Mouse (Mus musculus) testis, adult 2 months (tissue): ENCODE measurements around the gene Cyp2b13.
"Not testable (repeated sequence)": the region's sequence is repeated elsewhere in the genome, so short reads cannot be mapped to it uniquely, and the experiment has no call there.

Experiments used
- CTCF ChIP-seq: fragments of 200-500 bp; IDR thresholded peaks from 2 replicates; pipeline ENCODE4 v1.5.1; 2012; ENCODE audit warnings: low read depth, mild to moderate bottlenecking, inconsistent platforms, low read length, moderate library complexity; ENCODE audit not compliant: control insufficient read depth, insufficient read depth, insufficient replicate concordance
- POLR2A ChIP-seq: fragments of 200-500 bp; IDR thresholded peaks from 2 replicates; pipeline ENCODE4 v1.6.1; 2012; ENCODE audit warnings: low read depth, mild to moderate bottlenecking, inconsistent platforms, low read length, moderate library complexity; ENCODE audit not compliant: control insufficient read depth

DNA sequence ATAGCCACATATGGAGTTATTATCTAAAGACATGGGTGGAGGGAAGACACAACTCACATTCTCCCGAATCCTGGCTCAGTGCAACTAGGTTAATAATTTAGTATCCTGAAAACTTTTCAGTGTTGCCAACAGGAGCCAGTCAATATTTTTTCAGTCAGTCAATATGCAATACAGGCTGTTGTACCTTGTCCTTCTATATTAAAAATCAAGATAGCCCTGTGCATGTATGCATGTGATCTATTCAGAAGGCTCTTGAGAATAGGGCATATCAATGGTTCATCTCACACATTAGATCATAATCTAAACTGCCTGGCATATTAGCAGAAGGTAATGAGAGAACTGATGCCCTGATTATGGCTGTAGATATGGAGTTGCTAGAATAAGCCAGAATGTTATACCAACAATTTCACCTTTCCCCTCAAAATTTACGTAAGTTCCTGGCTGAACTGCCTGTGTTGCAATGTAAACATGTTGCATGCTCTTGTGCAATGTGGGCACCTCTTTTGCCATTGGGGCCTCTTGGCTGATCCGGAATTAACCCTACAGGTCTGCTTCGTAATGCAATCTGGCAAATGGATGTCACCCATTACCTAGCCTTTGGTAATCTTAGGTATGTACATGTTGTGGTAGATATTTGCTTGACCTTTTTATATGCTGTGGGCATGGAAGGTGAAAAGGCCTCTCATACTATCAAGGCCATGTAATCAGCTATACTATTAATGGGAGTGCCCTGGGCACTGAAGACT, 6.2 kb upstream of the Cyp2b13 start:
- TF ChIP-seq POLR2A, CTCF: not testable (repeated sequence)
